ENCODE assay signal across 8 mouse cellular contexts in genomic region chr6:135559501-135559907, GRCm38 (mm10).
DNase-seq lines count a peak whose midpoint lies in the region; ATAC-seq lines count a peak whose summit lies in the region.

No protein-coding gene starts in this region.

- H3K36me3 ChIP-seq in hindbrain, embryonic 12.5 days, result no peaks in the 10 kb centered on the region
- no peaks in the 10 kb centered on the region for H3K36me3 ChIP-seq in stomach, embryonic 14.5 days (ENCODE audit: control insufficient read depth, insufficient read depth, low read length)

- ATAC-seq in frontal cortex, adult (ENCODE audit: low TSS enrichment), result peak; percentile 81
- ATAC-seq in hindbrain, embryonic 12.5 days (ENCODE audit: low FRiP score), result peak; percentile 95
- peak; percentile 92 for ATAC-seq in stomach, embryonic 14.5 days (ENCODE audit: insufficient number of reproducible peaks, insufficient read depth, low FRiP score, low read depth)

- H3K9me3 ChIP-seq in hindbrain, embryonic 12.5 days (replicated peaks), result no peaks in the 10 kb centered on the region
- H3K9me3 ChIP-seq in stomach, embryonic 14.5 days (ENCODE audit: control insufficient read depth, low read depth, low read length), result no peaks in the 10 kb centered on the region

- no peak overlapping the region for H3K9ac ChIP-seq in hindbrain, embryonic 12.5 days
- no peak overlapping the region for H3K9ac ChIP-seq in stomach, embryonic 14.5 days (replicated peaks; ENCODE audit: low read depth, low read length)

- 61% methylated on average over 5 of the region's 5 CpGs for WGBS in hindbrain, embryonic 12.5 days
- WGBS in stomach, embryonic 14.5 days, result 53% methylated on average over 5 of the region's 5 CpGs

- no peak overlapping the region for H3K4me2 ChIP-seq in hindbrain, embryonic 12.5 days (replicated peaks)
- no peak overlapping the region for H3K4me2 ChIP-seq in stomach, embryonic 14.5 days (replicated peaks; ENCODE audit: low read depth, low read length)

- no peaks in the 10 kb centered on the region for H3K27me3 ChIP-seq in hindbrain, embryonic 12.5 days
- H3K27me3 ChIP-seq in stomach, embryonic 14.5 days (ENCODE audit: control insufficient read depth, insufficient read depth, low read length), result no peaks in the 10 kb centered on the region

- H3K4me1 ChIP-seq in hindbrain, embryonic 12.5 days, result peaks cover 11% of the 10 kb centered on the region; the same call in 1 of the 2 replicates
- H3K4me1 ChIP-seq in stomach, embryonic 14.5 days (ENCODE audit: control insufficient read depth, insufficient read depth, low read length), result peaks cover 3% of the 10 kb centered on the region; the same call in 1 of the 2 replicates

- H3K27ac ChIP-seq in hindbrain, embryonic 12.5 days, result peak overlapping the region; percentile 45; the same call in 1 of the 2 replicates
- no peak overlapping the region for H3K27ac ChIP-seq in stomach, embryonic 14.5 days (ENCODE audit: low read length)

- H3K4me3 ChIP-seq in hindbrain, embryonic 12.5 days, result no peak overlapping the region
- no peak overlapping the region for H3K4me3 ChIP-seq in stomach, embryonic 14.5 days (ENCODE audit: low read depth, low read length)

- peak; percentile 7 for DNase-seq in thymus, adult 18-20 months
- DNase-seq in thymus, postnatal 36 days, result no peak
- DNase-seq in layer of hippocampus, adult 8-10 months (ENCODE audit: low spot score in 2 of 2), result peak; percentile 83 to 90
- DNase-seq in lung, postnatal 10 days, result peak; percentile 79
- no peak for DNase-seq in thymus, postnatal 14 days

Comparison
In these comparisons a context has a peak if more than half of its experiments do, and no peak if none do; other contexts are left out.
1. DNase-seq: peak in thymus, adult 18-20 months (2 of 2), layer of hippocampus, adult 8-10 months (2 of 2) and lung, postnatal 10 days (single experiment); none in thymus, postnatal 36 days (0 of 2) and thymus, postnatal 14 days (single experiment).
2. Peak in every context shown above with its lines, with median percentiles within 50 percentile points of each other: ATAC-seq.